Mouse (Mus musculus): ENCODE measurements at regions not wholly inside any gene's neighbourhood (a gene's known extent, or its start where the extent isn't known, plus 50 kb on each side); places are given as distances from the start of the nearest gene placed in this dataset.
"Not testable (repeated sequence)": the region's sequence is repeated elsewhere in the genome, so short reads cannot be mapped to it uniquely, and the experiment has no call there.

DNA sequence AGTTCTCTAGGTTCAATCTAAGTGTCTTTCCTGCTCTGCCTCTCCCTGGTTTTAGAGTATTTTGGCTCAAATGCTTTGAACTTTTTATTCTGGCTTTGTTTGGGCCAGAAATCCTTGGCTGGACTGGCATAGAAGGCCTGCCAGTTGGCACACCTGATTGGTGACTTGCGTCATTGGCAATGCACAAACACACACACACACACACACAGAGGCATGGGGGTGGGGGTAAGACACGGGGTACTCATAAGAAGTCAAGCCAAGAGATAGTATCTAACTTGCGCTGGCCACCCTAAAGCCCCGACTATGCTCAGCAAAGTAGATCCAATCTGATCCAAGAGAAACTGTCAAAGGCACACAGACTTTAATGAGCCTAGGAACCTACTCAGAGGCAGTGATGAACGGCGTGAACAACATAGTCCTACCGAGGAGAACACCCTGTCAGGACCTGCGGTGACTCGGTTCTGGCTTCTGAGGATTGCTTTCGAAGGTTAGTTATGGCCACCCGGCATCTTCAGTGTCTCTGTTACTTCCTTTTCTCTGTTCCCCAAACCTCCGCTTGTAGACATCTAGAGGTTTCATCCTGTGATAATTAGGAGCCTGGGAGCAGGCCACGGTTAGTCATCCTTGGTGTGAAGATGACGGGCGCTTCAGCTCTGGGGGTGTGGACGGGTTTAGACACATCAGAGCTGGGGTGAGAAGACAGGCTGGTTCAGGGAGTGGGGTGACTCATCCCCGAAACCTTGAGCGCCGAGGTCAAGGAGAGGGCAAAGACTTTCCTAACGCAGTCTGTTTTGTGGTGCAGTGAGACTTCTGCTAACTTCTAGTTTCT lies 92.7 kb upstream of the Dlg1 start:
- no peaks in the 10 kb centered on the region for H3K9me3 ChIP-seq (ENCODE audit: control insufficient read depth)
- no peaks in the 10 kb centered on the region for H3K4me1 ChIP-seq (replicated peaks; ENCODE audit: control insufficient read depth, insufficient read depth, low read length)
- ATAC-seq, result no peak
- H3K27me3 ChIP-seq (replicated peaks; ENCODE audit: control insufficient read depth, insufficient read depth, low read length), result no peaks in the 10 kb centered on the region
- H3K4me2 ChIP-seq (replicated peaks; ENCODE audit: low read depth), result no peak overlapping the region
- WGBS, result 85% methylated on average over 20 of the region's 20 CpGs
- no peak overlapping the region for H3K4me3 ChIP-seq (ENCODE audit: low read depth, low read length)
- H3K9ac ChIP-seq (ENCODE audit: low read depth, low read length), result no peak overlapping the region
- TF ChIP-seq CTCF (IDR thresholded peaks at IDR 0.05; ENCODE audit: low read depth), result no peak
- no peak overlapping the region for H3K27ac ChIP-seq (ENCODE audit: low read depth, low read length)
- no peaks in the 10 kb centered on the region for H3K36me3 ChIP-seq (ENCODE audit: control insufficient read depth, insufficient read depth)

DNA sequence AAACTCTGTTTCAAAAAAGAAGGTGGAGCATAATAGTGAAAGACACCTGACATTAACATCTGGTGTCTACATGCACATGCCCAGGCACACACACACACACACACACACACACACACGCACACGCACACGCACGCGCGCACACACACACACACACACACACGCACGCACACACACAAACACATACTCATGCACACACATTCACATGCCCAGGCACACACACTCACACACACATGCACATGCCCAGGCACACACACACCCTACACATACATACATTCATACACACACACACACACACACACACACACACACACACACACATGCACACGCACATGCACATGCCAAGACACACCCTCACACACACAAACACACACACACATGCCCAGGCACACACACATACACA lies 89.4 kb upstream of the Dlg1 start:
- not testable (repeated sequence) for H3K9me3 ChIP-seq (ENCODE audit: control insufficient read depth); H3K4me3 ChIP-seq (ENCODE audit: low read depth, low read length); H3K36me3 ChIP-seq (ENCODE audit: control insufficient read depth, insufficient read depth); H3K27ac ChIP-seq (ENCODE audit: low read depth, low read length); ATAC-seq; H3K4me1 ChIP-seq (replicated peaks; ENCODE audit: control insufficient read depth, insufficient read depth, low read length); H3K27me3 ChIP-seq (replicated peaks; ENCODE audit: control insufficient read depth, insufficient read depth, low read length); H3K4me2 ChIP-seq (replicated peaks; ENCODE audit: low read depth); H3K9ac ChIP-seq (ENCODE audit: low read depth, low read length)
- 81% methylated on average over 4 of the region's 9 CpGs for WGBS

DNA sequence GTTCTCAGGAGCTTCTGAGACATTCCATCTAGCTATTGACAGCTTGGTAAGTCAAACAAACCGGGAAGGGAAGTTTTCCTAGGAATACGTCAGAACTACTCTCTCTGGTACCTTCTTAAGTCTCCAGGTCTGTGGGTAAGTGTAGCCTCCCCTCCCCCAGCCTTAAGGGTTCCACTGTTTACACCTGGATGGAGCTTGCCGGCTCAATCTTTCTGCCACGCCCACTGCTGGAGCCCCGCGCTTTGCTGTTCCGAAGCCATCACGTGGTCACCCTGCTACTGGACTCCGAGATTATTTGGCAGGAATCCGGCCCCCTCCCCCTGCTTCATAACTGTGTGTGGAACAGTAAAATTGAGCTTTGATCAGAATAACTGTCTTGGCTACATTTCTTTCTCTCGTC lies 87.6 kb upstream of the Dlg1 start:
- H3K9me3 ChIP-seq (ENCODE audit: control insufficient read depth); H3K9ac ChIP-seq (ENCODE audit: low read depth, low read length); H3K4me3 ChIP-seq (ENCODE audit: low read depth, low read length); ATAC-seq; H3K27ac ChIP-seq (ENCODE audit: low read depth, low read length); H3K27me3 ChIP-seq (replicated peaks; ENCODE audit: control insufficient read depth, insufficient read depth, low read length); H3K4me1 ChIP-seq (replicated peaks; ENCODE audit: control insufficient read depth, insufficient read depth, low read length); H3K36me3 ChIP-seq (ENCODE audit: control insufficient read depth, insufficient read depth): not testable (repeated sequence)
- WGBS, result 18% methylated on average over 11 of the region's 11 CpGs
- H3K4me2 ChIP-seq (replicated peaks; ENCODE audit: low read depth), result peak overlapping the region; percentile 35

DNA sequence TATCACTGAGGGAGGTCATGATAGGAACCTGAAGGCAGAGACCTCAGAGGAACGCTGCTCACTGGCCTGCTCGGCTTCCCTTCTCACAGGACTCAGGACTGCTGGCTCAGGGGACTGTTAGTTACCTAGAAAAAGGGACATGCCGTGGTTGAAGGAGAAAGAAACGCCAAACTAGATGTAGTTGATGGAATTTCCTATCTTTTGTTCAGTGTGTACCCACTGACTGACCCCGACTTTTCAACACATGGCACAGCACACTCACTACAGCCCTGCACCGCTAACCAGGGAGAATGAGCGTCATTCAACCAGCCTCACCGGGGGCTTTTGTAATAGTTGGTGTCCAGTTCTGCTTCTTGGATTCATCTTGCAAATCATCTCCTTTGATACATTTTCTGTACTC lies 86.8 kb upstream of the Dlg1 start:
- Histone ChIP-seq H3K27ac (ENCODE audit: low read depth, low read length) (no peak overlapping the region), H3K9me3 (ENCODE audit: control insufficient read depth) (no peaks in the 10 kb centered on the region), H3K9ac (ENCODE audit: low read depth, low read length) (no peak overlapping the region), H3K36me3 (ENCODE audit: control insufficient read depth, insufficient read depth) (no peaks in the 10 kb centered on the region), H3K27me3 (replicated peaks; ENCODE audit: control insufficient read depth, insufficient read depth, low read length) (no peaks in the 10 kb centered on the region), H3K4me2 (replicated peaks; ENCODE audit: low read depth) (no peak overlapping the region), H3K4me1 (replicated peaks; ENCODE audit: control insufficient read depth, insufficient read depth, low read length) (no peaks in the 10 kb centered on the region), H3K4me3 (ENCODE audit: low read depth, low read length) (no peak overlapping the region)
- no peak for ATAC-seq
- 61% methylated on average over 8 of the region's 8 CpGs for WGBS
- no peak for TF ChIP-seq CTCF (IDR thresholded peaks at IDR 0.05; ENCODE audit: low read depth)

DNA sequence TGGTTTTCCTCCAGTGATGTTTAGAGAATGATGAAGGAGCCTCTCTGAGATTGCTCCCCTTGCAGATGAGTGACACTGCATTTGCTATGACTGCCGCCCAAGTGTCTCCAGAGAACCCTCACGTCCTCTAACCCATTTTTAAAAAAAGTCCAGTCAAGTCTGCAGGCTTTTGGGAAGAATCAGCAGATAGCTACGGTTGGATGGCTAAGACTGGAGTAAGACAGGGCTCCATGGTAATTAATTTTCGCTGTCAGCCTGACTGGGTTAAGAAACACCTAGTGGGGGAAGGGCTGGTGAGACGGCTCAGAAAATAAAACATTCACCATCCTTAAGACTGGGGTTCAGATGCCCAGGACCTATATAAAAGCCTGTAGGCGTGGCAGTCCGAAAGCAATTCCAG lies 85.9 kb upstream of the Dlg1 start:
- Histone ChIP-seq H3K9ac (ENCODE audit: low read depth, low read length) (no peak overlapping the region), H3K27ac (ENCODE audit: low read depth, low read length) (no peak overlapping the region), H3K4me1 (replicated peaks; ENCODE audit: control insufficient read depth, insufficient read depth, low read length) (no peaks in the 10 kb centered on the region), H3K4me2 (replicated peaks; ENCODE audit: low read depth) (no peak overlapping the region), H3K27me3 (replicated peaks; ENCODE audit: control insufficient read depth, insufficient read depth, low read length) (no peaks in the 10 kb centered on the region), H3K36me3 (ENCODE audit: control insufficient read depth, insufficient read depth) (no peaks in the 10 kb centered on the region), H3K4me3 (ENCODE audit: low read depth, low read length) (no peak overlapping the region), H3K9me3 (ENCODE audit: control insufficient read depth) (no peaks in the 10 kb centered on the region)
- TF ChIP-seq CTCF (IDR thresholded peaks at IDR 0.05; ENCODE audit: low read depth), result no peak
- ATAC-seq, result no peak
- 69% methylated on average over 7 of the region's 7 CpGs for WGBS

DNA sequence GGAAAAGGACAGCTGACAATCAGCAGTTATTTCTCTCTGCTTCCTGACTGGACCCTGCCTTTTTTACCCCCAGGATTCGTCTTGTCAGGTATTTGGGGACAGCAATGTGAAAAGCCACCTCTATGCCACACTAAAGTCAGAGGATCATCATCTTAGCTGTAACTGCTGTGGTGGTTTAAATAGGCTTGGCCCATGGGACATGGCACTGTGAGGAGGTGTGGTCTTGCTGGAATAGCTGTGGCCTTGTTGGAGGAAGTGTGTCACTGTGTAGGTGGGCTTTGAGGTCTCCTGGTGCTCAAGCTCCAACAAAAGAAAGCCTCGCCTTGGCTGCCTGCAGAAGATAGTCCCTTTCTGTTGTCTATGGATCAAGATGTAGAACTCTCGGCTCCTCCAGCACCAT lies 83.9 kb upstream of the Dlg1 start:
- Histone ChIP-seq H3K36me3 (ENCODE audit: control insufficient read depth, insufficient read depth) (no peaks in the 10 kb centered on the region), H3K27me3 (replicated peaks; ENCODE audit: control insufficient read depth, insufficient read depth, low read length) (no peaks in the 10 kb centered on the region), H3K9ac (ENCODE audit: low read depth, low read length) (no peak overlapping the region), H3K4me1 (replicated peaks; ENCODE audit: control insufficient read depth, insufficient read depth, low read length) (no peaks in the 10 kb centered on the region), H3K27ac (ENCODE audit: low read depth, low read length) (no peak overlapping the region), H3K4me3 (ENCODE audit: low read depth, low read length) (no peak overlapping the region), H3K9me3 (ENCODE audit: control insufficient read depth) (no peaks in the 10 kb centered on the region), H3K4me2 (replicated peaks; ENCODE audit: low read depth) (no peak overlapping the region)
- TF ChIP-seq CTCF (IDR thresholded peaks at IDR 0.05; ENCODE audit: low read depth), result no peak
- ATAC-seq, result no peak
- WGBS, result 92% methylated on average over 3 of the region's 3 CpGs

DNA sequence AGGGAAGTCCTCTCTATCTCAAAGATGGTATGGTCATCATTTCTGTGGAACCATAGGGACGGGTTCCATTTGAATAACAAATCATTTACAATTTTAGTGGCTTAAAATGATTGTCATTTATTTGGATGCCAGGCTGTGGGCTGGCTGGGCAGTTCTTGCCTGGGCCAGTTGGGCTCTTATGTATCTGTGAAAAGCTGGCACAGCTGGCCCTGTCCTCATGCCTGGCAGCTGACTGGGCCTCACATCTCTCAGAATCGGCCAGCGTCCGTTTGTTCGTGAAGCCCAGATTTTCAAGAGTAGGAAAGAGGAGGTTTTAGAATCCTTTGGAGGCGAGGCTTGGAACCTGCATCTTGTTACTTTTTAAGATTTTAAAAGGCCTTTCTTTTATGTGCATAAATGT lies 82.5 kb upstream of the Dlg1 start:
- no peak overlapping the region for H3K4me2 ChIP-seq (replicated peaks; ENCODE audit: low read depth)
- H3K9me3 ChIP-seq (ENCODE audit: control insufficient read depth), result no peaks in the 10 kb centered on the region
- no peak for ATAC-seq
- no peaks in the 10 kb centered on the region for H3K27me3 ChIP-seq (replicated peaks; ENCODE audit: control insufficient read depth, insufficient read depth, low read length)
- no peak overlapping the region for H3K27ac ChIP-seq (ENCODE audit: low read depth, low read length)
- no peaks in the 10 kb centered on the region for H3K4me1 ChIP-seq (replicated peaks; ENCODE audit: control insufficient read depth, insufficient read depth, low read length)
- H3K9ac ChIP-seq (ENCODE audit: low read depth, low read length), result no peak overlapping the region
- H3K4me3 ChIP-seq (ENCODE audit: low read depth, low read length), result no peak overlapping the region
- 91% methylated on average over 6 of the region's 6 CpGs for WGBS
- no peak for TF ChIP-seq CTCF (IDR thresholded peaks at IDR 0.05; ENCODE audit: low read depth)
- no peaks in the 10 kb centered on the region for H3K36me3 ChIP-seq (ENCODE audit: control insufficient read depth, insufficient read depth)
